Mouse (Mus musculus) embryonic fibroblast, embryonic 13.5 days (primary cell): Measurements from ENCODE around the gene Cdhr1. TPM values are rescaled to one million over a fixed set of nuclear protein-coding genes. Genes with fewer than 3 reads are reported as not detected.

Experiments used
- H3K27ac ChIP-seq: 2 replicates; pipeline ENCODE4 v1.5.1; 2012; ENCODE audit warnings: low read length, control low read depth, inconsistent platforms; ENCODE audit not compliant: insufficient read depth
- H3K4me1 ChIP-seq: 2 replicates; pipeline ENCODE4 v1.6.1; 2011; ENCODE audit warnings: low read length; ENCODE audit not compliant: control insufficient read depth, insufficient read depth
- H3K4me3 ChIP-seq: 2 replicates; pipeline ENCODE4 v1.5.1; 2011; ENCODE audit warnings: mild to moderate bottlenecking, control low read depth, low read length; ENCODE audit not compliant: insufficient read depth
- CTCF ChIP-seq: IDR thresholded peaks from 2 replicates; pipeline ENCODE4 v1.5.1; 2011; ENCODE audit warnings: mild to moderate bottlenecking, control low read depth, low read length, moderate library complexity, borderline replicate concordance; ENCODE audit not compliant: insufficient read depth
- POLR2A ChIP-seq: IDR thresholded peaks from 2 replicates; pipeline ENCODE4 v1.6.1; 2011; ENCODE audit warnings: low read depth, mild to moderate bottlenecking, control low read depth, low read length, moderate library complexity
- polyA plus RNA-seq: library from polyadenylated mRNA; stranded (reverse); fragments of >200 nt; gene quantifications from 2 replicates; pipeline ENCODE4 v1.2.4, GENCODE M21; 2011; ENCODE audit warnings: low read depth; ENCODE audit not compliant: missing spikeins, insufficient read length

Gene Cdhr1
- polyA plus RNA-seq, 1 experiment: 0.83 TPM

- TF ChIP-seq CTCF (no peak), POLR2A (no peak)
- Histone ChIP-seq H3K4me3 (no peak overlapping the region), H3K4me1 (peaks cover 9% of the 10 kb centered on the region), H3K27ac (no peak overlapping the region)
Measured at GRCm38 (mm10) chr14:37112931-37113330, 14.8 kb upstream of the Cdhr1 start.

- Histone ChIP-seq H3K4me1 (peaks cover 3% of the 10 kb centered on the region; the same call in 1 of the 2 replicates), H3K4me3 (no peak overlapping the region), H3K27ac (no peak overlapping the region)
- TF ChIP-seq CTCF: no peak
- TF ChIP-seq POLR2A: no peak
Measured at GRCm38 (mm10) chr14:37111371-37111770, 13.2 kb upstream of the Cdhr1 start.

- H3K4me1 ChIP-seq: peaks cover 3% of the 10 kb centered on the region; the same call in 1 of the 2 replicates
- no peak overlapping the region for H3K4me3 ChIP-seq
- no peak overlapping the region for H3K27ac ChIP-seq
- TF ChIP-seq POLR2A (no peak), CTCF (no peak)
Measured at GRCm38 (mm10) chr14:37110456-37110855, 12.3 kb upstream of the Cdhr1 start.

GRCm38 (mm10) chr14:37109975-37110374 lies 11.8 kb upstream of the Cdhr1 start:
- no peak overlapping the region for H3K27ac ChIP-seq
- TF ChIP-seq POLR2A: no peak
- no peak for TF ChIP-seq CTCF
- H3K4me3 ChIP-seq: no peak overlapping the region
- H3K4me1 ChIP-seq: peaks cover 3% of the 10 kb centered on the region; the same call in 1 of the 2 replicates

GRCm38 (mm10) chr14:37109460-37109859 lies 11.3 kb upstream of the Cdhr1 start:
- peaks cover 3% of the 10 kb centered on the region; the same call in 1 of the 2 replicates for H3K4me1 ChIP-seq
- H3K4me3 ChIP-seq: no peak overlapping the region
- no peak overlapping the region for H3K27ac ChIP-seq
- TF ChIP-seq CTCF (no peak), POLR2A (no peak)

GRCm38 (mm10) chr14:37105846-37106245 lies 7.7 kb upstream of the Cdhr1 start:
- Histone ChIP-seq H3K4me3 (no peak overlapping the region), H3K27ac (no peak overlapping the region), H3K4me1 (peaks cover 3% of the 10 kb centered on the region; the same call in 1 of the 2 replicates)
- TF ChIP-seq CTCF (no peak), POLR2A (no peak)

- Histone ChIP-seq H3K4me3 (no peak overlapping the region), H3K27ac (no peak overlapping the region), H3K4me1 (no peaks in the 10 kb centered on the region)
- no peak for TF ChIP-seq CTCF
- TF ChIP-seq POLR2A: no peak
Measured at GRCm38 (mm10) chr14:37104747-37105146, 6.6 kb upstream of the Cdhr1 start.

GRCm38 (mm10) chr14:37102484-37102883 lies 4.3 kb upstream of the Cdhr1 start:
- H3K4me3 ChIP-seq: no peak overlapping the region
- no peaks in the 10 kb centered on the region for H3K4me1 ChIP-seq
- no peak overlapping the region for H3K27ac ChIP-seq
- TF ChIP-seq POLR2A: no peak
- TF ChIP-seq CTCF: no peak

GRCm38 (mm10) chr14:37101531-37101930 lies 3.4 kb upstream of the Cdhr1 start:
- Histone ChIP-seq H3K27ac (no peak overlapping the region), H3K4me3 (no peak overlapping the region), H3K4me1 (no peaks in the 10 kb centered on the region)
- TF ChIP-seq CTCF (no peak), POLR2A (no peak)

GRCm38 (mm10) chr14:37095556-37095955 lies 2.6 kb downstream of the Cdhr1 start:
- no peaks in the 10 kb centered on the region for H3K4me1 ChIP-seq
- TF ChIP-seq POLR2A: no peak
- TF ChIP-seq CTCF: no peak
- H3K27ac ChIP-seq: no peak overlapping the region
- H3K4me3 ChIP-seq: no peak overlapping the region

- TF ChIP-seq CTCF (no peak), POLR2A (no peak)
- H3K4me1 ChIP-seq: no peaks in the 10 kb centered on the region
- no peak overlapping the region for H3K4me3 ChIP-seq
- H3K27ac ChIP-seq: no peak overlapping the region
Measured at GRCm38 (mm10) chr14:37094436-37094835, 3.7 kb downstream of the Cdhr1 start.
